Mouse (Mus musculus): ENCODE results near the gene Pqbp1.
A peak's percentile ranks its signal among the peaks of the same experiment; 100 is the strongest.

The Pqbp1 gene

GRCm38 (mm10) chrX:7878495-7878894 lies 20.6 kb downstream of the Pqbp1 start:
- DNase-seq (ENCODE audit: low spot score in 2 of 2), result peak; percentile 26 to 37

- DNase-seq (ENCODE audit: low spot score in 2 of 2), result peak; percentile 70 to 83
These were observed 21.1 kb downstream of the Pqbp1 start, which contains the start of gene Pim2 for GRCm38 (mm10) chrX:7878007-7878419. Gene Pim2 (plus strand): TSS chrX:7878262.

DNA sequence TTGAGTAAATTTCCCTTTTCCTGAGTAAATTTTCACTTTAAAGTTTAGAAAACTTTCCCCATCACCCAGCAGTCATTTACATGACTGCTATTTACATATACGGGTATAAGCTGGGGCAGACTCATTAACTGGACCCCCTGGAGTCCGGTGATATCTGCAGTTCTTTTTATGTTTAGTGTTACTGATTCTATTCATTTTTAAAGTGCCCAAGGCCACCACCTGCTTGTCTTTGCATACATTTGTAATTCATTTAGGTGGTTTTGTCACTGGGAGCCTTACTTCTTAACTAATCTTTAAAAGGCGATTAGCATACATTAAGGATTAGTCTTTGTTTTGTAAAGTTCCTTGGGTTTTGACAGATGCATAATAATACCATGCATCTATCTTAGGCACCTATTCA lies 29.2 kb downstream of the Pqbp1 start:
- DNase-seq (ENCODE audit: low spot score in 2 of 2), result no peak

DNA sequence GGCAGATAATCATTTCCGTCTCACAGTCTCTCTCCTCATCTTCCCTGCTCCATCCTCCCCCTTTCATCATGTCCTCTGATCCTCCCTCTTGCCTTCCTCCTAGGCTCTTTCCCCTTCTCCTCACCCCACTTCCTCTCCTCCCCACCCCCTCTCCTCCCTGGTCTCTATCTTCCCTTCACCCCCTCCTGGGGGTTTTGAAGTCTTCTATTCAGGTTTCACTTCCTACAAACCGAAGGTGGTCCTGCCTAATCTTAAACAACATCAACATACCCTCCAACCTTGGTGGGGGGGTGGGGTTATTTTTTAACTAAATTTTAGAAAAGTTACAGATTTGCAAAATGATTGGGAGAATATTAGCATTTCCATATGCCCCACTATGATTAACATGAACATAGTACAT lies 30.6 kb downstream of the Pqbp1 start:
- no peak for DNase-seq (ENCODE audit: low spot score in 2 of 2)

- DNase-seq (ENCODE audit: low spot score in 2 of 2), result no peak
These were observed 31.9 kb downstream of the Pqbp1 start for GRCm38 (mm10) chrX:7867141-7867540.

- no peak for DNase-seq (ENCODE audit: low spot score in 2 of 2)
These were observed 33.3 kb downstream of the Pqbp1 start for GRCm38 (mm10) chrX:7865786-7866185.

GRCm38 (mm10) chrX:7865343-7865742 lies 33.7 kb downstream of the Pqbp1 start:
- DNase-seq (ENCODE audit: low spot score in 2 of 2), result no peak

DNA sequence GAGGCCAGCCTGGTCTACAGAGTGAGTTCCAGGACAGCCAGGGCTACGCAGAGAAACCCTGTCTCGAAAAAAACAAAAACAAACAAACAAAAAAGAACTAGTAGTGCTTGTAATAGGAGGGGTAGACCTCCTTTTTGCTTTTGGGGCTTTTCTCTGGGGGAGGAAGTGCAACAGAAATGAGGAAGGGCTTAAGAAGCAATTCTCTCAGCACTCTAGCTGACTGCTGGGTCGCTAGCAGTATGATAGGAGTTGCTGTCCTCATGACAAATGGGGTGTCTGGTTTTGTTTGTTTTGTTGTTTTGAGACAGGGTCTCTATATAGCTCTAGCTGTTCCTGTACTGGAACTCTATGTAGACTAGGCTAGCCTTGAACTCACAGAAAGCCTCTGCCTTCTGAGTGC lies 34.5 kb downstream of the Pqbp1 start:
- DNase-seq (ENCODE audit: low spot score in 2 of 2), result no peak

DNA sequence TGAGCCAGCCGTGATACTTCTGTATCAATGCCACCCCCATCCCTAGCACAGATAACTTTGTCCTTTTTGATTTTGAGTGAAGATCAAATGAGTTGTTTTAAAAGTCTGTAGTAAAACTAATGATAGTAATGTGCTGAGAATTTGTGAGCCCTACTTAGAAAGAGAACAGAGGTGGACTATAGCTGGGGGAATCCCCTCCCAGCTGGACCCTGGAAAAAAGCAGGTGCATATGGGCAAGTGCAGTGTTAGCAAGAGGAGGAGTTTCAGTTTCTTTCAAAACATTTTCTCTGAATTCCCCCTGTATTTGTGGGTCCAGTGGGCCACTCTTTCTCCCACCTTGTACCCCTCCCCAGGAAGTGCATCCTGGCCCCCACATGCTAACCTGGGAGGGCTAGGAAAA lies 35.9 kb downstream of the Pqbp1 start:
- DNase-seq (ENCODE audit: low spot score in 2 of 2), result no peak

- DNase-seq (ENCODE audit: low spot score in 2 of 2), result no peak
These were observed 39.8 kb downstream of the Pqbp1 start for GRCm38 (mm10) chrX:7859191-7859753.

DNA sequence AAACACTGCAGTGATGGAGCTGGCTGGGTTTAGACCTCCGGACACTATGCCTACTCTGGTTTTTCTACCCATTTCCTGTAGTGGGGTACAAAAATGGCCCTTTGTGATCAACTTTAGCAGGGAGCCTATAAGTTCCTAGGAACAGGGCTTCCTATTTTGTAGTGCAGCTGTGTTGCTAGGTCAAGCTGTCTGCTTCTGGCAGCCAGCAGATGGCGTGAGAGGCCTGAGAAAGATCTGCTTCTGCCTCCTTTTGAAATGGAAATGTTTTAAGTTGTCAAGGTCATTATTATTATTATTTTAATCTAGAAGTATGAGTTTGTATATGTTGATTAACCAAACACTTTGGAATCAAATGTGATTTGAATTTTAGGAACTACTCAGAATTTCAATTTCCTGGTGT lies 44.5 kb downstream of the Pqbp1 start:
- peak; percentile 19 to 27 for DNase-seq (ENCODE audit: low spot score in 2 of 2)

GRCm38 (mm10) chrX:7847845-7848244 lies 51.2 kb downstream of the Pqbp1 start:
- peak; percentile 12 to 16 for DNase-seq (ENCODE audit: low spot score in 2 of 2)
